Mouse (Mus musculus) cortical plate, adult 2 months (tissue): ENCODE results near the gene Fosl1.
"Not testable (repeated sequence)": the region's sequence is repeated elsewhere in the genome, so short reads cannot be mapped to it uniquely, and the experiment has no call there.

ENCODE experiments used
- CTCF ChIP-seq: fragments of 200-500 bp; IDR thresholded peaks from 2 replicates; pipeline ENCODE4 v1.5.1; 2011; ENCODE audit warnings: mild to moderate bottlenecking, control low read depth, low read length; ENCODE audit not compliant: insufficient read depth; ENCODE audit errors: extremely low read depth
- POLR2A ChIP-seq: fragments of 200-500 bp; IDR thresholded peaks from 2 replicates; pipeline ENCODE4 v1.6.1; 2011; ENCODE audit warnings: mild to moderate bottlenecking, low read length, control low read depth; ENCODE audit not compliant: insufficient read depth; ENCODE audit errors: extremely low read depth

GRCm38 (mm10) chr19:5401073-5401472 lies 46.3 kb upstream of the Fosl1 start:
- not testable (repeated sequence) for TF ChIP-seq CTCF, POLR2A
